Mouse (Mus musculus): Measurements from ENCODE around the gene Gm4567. TPM values are rescaled to one million over a fixed set of nuclear protein-coding genes. Genes with fewer than 3 reads are reported as not detected.
"Not testable (repeated sequence)": the region's sequence is repeated elsewhere in the genome, so short reads cannot be mapped to it uniquely, and the experiment has no call there.

Gm4567 gene
- polyA plus RNA-seq (2015; fragmentation: Nextera tagmentation; extraction: Ambion mirVana): not detected in 2 replicates

GRCm38 (mm10) chr7:22719610-22720009 lies at the start of gene Gm4567:
Gm4567 (minus strand) TSS chr7:22719710.
- H3K4me3 ChIP-seq (ENCODE audit: low read length); H3K4me2 ChIP-seq (ENCODE audit: low read depth, low read length); H3K27me3 ChIP-seq (ENCODE audit: control insufficient read depth, insufficient read depth, low read length); ATAC-seq (replicated peaks; ENCODE audit: extremely low read depth, insufficient read depth, low FRiP score); H3K9me3 ChIP-seq (replicated peaks; ENCODE audit: control insufficient read depth, low read length); H3K9ac ChIP-seq (ENCODE audit: low read length); H3K36me3 ChIP-seq (ENCODE audit: control insufficient read depth, insufficient read depth); H3K27ac ChIP-seq (ENCODE audit: low read length); H3K4me1 ChIP-seq (ENCODE audit: control insufficient read depth, insufficient read depth, low read length): not testable (repeated sequence)
- WGBS: no CpG with 5 or more reads among the region's 1 CpGs

GRCm38 (mm10) chr7:22761397-22761796 lies 41.9 kb upstream of the Gm4567 start, which contains the start of gene Vmn1r157:
Vmn1r157 (plus strand) TSS chr7:22761697.
- not testable (repeated sequence) for H3K27me3 ChIP-seq (ENCODE audit: control insufficient read depth, insufficient read depth, low read length); H3K9me3 ChIP-seq (replicated peaks; ENCODE audit: control insufficient read depth, low read length); H3K4me2 ChIP-seq (ENCODE audit: low read depth, low read length); H3K36me3 ChIP-seq (ENCODE audit: control insufficient read depth, insufficient read depth); H3K4me1 ChIP-seq (ENCODE audit: control insufficient read depth, insufficient read depth, low read length); H3K4me3 ChIP-seq (ENCODE audit: low read length); H3K27ac ChIP-seq (ENCODE audit: low read length); ATAC-seq (replicated peaks; ENCODE audit: extremely low read depth, insufficient read depth, low FRiP score); H3K9ac ChIP-seq (ENCODE audit: low read length)
- 26% methylated on average over 2 of the region's 3 CpGs for WGBS

GRCm38 (mm10) chr7:22692217-22692616 lies 27.3 kb downstream of the Gm4567 start, which contains the start of gene Gm8693:
Gm8693 (minus strand) TSS chr7:22692317.
- H3K27ac ChIP-seq (ENCODE audit: low read length); H3K4me3 ChIP-seq (ENCODE audit: low read length); H3K4me1 ChIP-seq (ENCODE audit: control insufficient read depth, insufficient read depth, low read length); ATAC-seq (replicated peaks; ENCODE audit: extremely low read depth, insufficient read depth, low FRiP score); H3K4me2 ChIP-seq (ENCODE audit: low read depth, low read length); H3K36me3 ChIP-seq (ENCODE audit: control insufficient read depth, insufficient read depth); H3K27me3 ChIP-seq (ENCODE audit: control insufficient read depth, insufficient read depth, low read length); H3K9me3 ChIP-seq (replicated peaks; ENCODE audit: control insufficient read depth, low read length); H3K9ac ChIP-seq (ENCODE audit: low read length): not testable (repeated sequence)
- no CpG with 5 or more reads among the region's 2 CpGs for WGBS

Other genes with a start within 250 kb of the Gm4567 start
- gene Vmn1r151, start 220.0 kb downstream of the Gm4567 start, polyA plus RNA-seq (2015; fragmentation: Nextera tagmentation; extraction: Ambion mirVana): not detected in 2 replicates
- gene Vmn1r152, start 196.7 kb downstream of the Gm4567 start, polyA plus RNA-seq (2015; fragmentation: Nextera tagmentation; extraction: Ambion mirVana): not detected in 2 replicates
- not detected in 2 replicates for gene Gm8677, start 184.8 kb downstream of the Gm4567 start, polyA plus RNA-seq (2015; fragmentation: Nextera tagmentation; extraction: Ambion mirVana)
- gene Gm4201, start 154.4 kb downstream of the Gm4567 start, polyA plus RNA-seq (2015; fragmentation: Nextera tagmentation; extraction: Ambion mirVana): not detected in 2 replicates
- gene Gm4565, start 131.6 kb downstream of the Gm4567 start, polyA plus RNA-seq (2015; fragmentation: Nextera tagmentation; extraction: Ambion mirVana): not detected in 2 replicates
- gene Vmn1r155, start 61.7 kb downstream of the Gm4567 start, polyA plus RNA-seq (2015; fragmentation: Nextera tagmentation; extraction: Ambion mirVana): not detected in 2 replicates
- not detected in 2 replicates for gene Gm8693, start 27.4 kb downstream of the Gm4567 start, polyA plus RNA-seq (2015; fragmentation: Nextera tagmentation; extraction: Ambion mirVana)
- gene Vmn1r157, start 42.0 kb upstream of the Gm4567 start, polyA plus RNA-seq (2015; fragmentation: Nextera tagmentation; extraction: Ambion mirVana): not detected in 2 replicates
- not detected in 2 replicates for gene Vmn1r158, start 71.1 kb upstream of the Gm4567 start, polyA plus RNA-seq (2015; fragmentation: Nextera tagmentation; extraction: Ambion mirVana)
- not detected in 2 replicates for gene Vmn1r159, start 123.9 kb upstream of the Gm4567 start, polyA plus RNA-seq (2015; fragmentation: Nextera tagmentation; extraction: Ambion mirVana)
- gene Vmn1r160, start 151.5 kb upstream of the Gm4567 start, polyA plus RNA-seq (2015; fragmentation: Nextera tagmentation; extraction: Ambion mirVana): not detected in 2 replicates